Mouse (Mus musculus) intestine, embryonic 16.5 days (tissue): ENCODE results near the gene Carm1. TPM values are rescaled to one million over a fixed set of nuclear protein-coding genes. Genes with fewer than 3 reads are reported as not detected.
A peak's percentile ranks its signal among the peaks of the same experiment; 100 is the strongest.

Source experiments
- ATAC-seq: fragments of 200-750 bp; cut with Nextera tagmentation; 2 replicates; pipeline ENCODE4 v1.8.0; 2017; ENCODE audit warnings: moderate TSS enrichment, moderate library complexity
- H3K27ac ChIP-seq: fragments of 300-500 bp; sonication (generic); 2 replicates; pipeline ENCODE4 v1.5.1; 2014; ENCODE audit warnings: mild to moderate bottlenecking, low read length
- H3K27me3 ChIP-seq: fragments of 300-500 bp; sonication (generic); replicated peaks from 2 replicates; pipeline ENCODE4 v1.6.1; 2014; ENCODE audit warnings: low read length, control low read depth, mixed read lengths; ENCODE audit not compliant: control insufficient read depth, insufficient read depth
- H3K36me3 ChIP-seq: fragments of 300-500 bp; sonication (generic); 2 replicates; pipeline ENCODE4 v1.6.1; 2014; ENCODE audit warnings: low read length, control low read depth; ENCODE audit not compliant: control insufficient read depth, insufficient read depth
- H3K4me1 ChIP-seq: fragments of 300-500 bp; sonication (generic); 2 replicates; pipeline ENCODE4 v1.6.1; 2014; ENCODE audit warnings: low read length, control low read depth, mixed read lengths; ENCODE audit not compliant: control insufficient read depth, insufficient read depth
- H3K4me2 ChIP-seq: fragments of 300-500 bp; sonication (generic); 2 replicates; pipeline ENCODE4 v1.6.1; 2014; ENCODE audit warnings: low read depth, low read length, control low read depth
- H3K4me3 ChIP-seq: fragments of 300-500 bp; sonication (generic); 2 replicates; pipeline ENCODE4 v1.5.1; 2014; ENCODE audit warnings: mild to moderate bottlenecking, low read length
- H3K9ac ChIP-seq: fragments of 300-500 bp; sonication (generic); 2 replicates; pipeline ENCODE4 v1.6.1; 2014; ENCODE audit warnings: low read depth, low read length
- H3K9me3 ChIP-seq: fragments of 300-500 bp; sonication (generic); 2 replicates; pipeline ENCODE4 v1.6.1; 2016; ENCODE audit warnings: low read length, control low read depth; ENCODE audit not compliant: control insufficient read depth
- WGBS: fragments of 180-500 bp; shearing (Covaris S2); extraction: QIAGEN DNeasy Blood & Tissue Kit; methylation state at CpG from one replicate; pipeline ENCODE4 v1.1.7; 2014; 5-methylcytosine and 5-hydroxymethylcytosine counted together
- polyA plus RNA-seq: library from polyadenylated mRNA; unstranded; fragments of >200 nt; fragmentation: Nextera tagmentation; extraction: Ambion mirVana; gene quantifications from 2 replicates; pipeline ENCODE4 v1.2.1, GENCODE M21; 2015

The Carm1 gene
- polyA plus RNA-seq: 14.3 and 15.1 TPM in 2 replicates

GRCm38 (mm10) chr9:21546789-21547074 is at the start of gene Carm1:
TSS of gene Carm1 (plus strand) at chr9:21546894.
- peak within 1 kb of the TSS; percentile 81 for H3K4me3 ChIP-seq
- H3K4me1 ChIP-seq: peaks cover 13% of the 10 kb centered on the region
- no peaks in the 10 kb centered on the region for H3K9me3 ChIP-seq
- H3K9ac ChIP-seq: peak within 1 kb of the TSS; percentile 93
- no peaks in the 10 kb centered on the region for H3K27me3 ChIP-seq
- WGBS: under 1% methylated on average over 22 of the region's 52 CpGs
- H3K27ac ChIP-seq: peak within 1 kb of the TSS; percentile 97
- no peaks in the 10 kb centered on the region for H3K36me3 ChIP-seq
- peak within 1 kb of the TSS; percentile 65 for H3K4me2 ChIP-seq
- ATAC-seq: no peak

DNA sequence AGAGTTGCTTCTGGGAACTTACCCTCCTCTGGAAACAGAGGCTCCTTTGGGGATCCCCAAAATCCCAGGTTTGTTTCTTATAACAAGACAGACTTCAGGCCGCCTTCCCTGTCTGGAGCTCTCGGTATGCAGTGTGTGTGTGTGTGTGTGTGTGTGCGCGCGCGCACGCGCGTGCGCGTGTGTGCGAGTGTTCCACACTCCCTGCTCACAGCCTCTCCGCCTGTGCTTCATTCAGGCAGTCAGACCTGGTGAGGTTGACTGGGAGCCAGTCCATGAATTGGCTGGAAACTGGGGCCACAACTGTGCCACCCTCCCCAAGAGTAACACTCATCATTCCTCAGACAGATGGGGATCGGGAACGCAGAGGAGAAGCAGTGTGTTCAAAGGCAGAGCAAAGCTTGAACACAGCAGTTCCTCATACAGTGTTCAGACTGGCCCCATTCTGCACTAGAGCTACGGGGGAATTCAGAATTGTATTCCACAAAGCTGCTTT is 49.6 kb upstream of the Carm1 start:
- Histone ChIP-seq H3K27me3 (no peaks in the 10 kb centered on the region), H3K4me2 (no peak overlapping the region), H3K4me1 (no peaks in the 10 kb centered on the region), H3K36me3 (peaks cover 11% of the 10 kb centered on the region; the same call in 1 of the 2 replicates), H3K9me3 (no peaks in the 10 kb centered on the region), H3K9ac (no peak overlapping the region), H3K27ac (no peak overlapping the region), H3K4me3 (no peak overlapping the region)
- no peak for ATAC-seq
- 94% methylated on average over 16 of the region's 16 CpGs for WGBS

DNA sequence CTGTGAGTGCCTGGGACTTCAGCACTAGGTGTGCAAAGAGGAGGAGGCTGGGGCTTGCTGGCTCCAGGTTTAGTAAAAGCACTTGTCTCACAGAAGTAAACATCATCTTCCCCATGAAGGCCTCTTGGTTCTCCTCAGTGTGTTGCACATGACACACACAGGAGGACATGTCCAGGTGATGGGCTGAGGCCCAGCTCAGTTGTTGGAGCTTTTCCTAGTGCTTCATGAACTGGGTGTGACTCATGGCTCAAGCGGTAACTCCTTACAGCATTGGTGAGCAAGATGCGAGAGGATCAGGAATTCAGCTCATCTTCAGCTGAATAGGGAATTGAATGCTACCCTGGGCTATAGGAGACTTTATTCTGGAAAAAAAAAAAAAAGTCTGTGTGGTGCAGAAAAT is 49.0 kb upstream of the Carm1 start:
- WGBS: 93% methylated on average over 2 of the region's 2 CpGs
- H3K4me2 ChIP-seq: no peak overlapping the region
- H3K9me3 ChIP-seq: no peaks in the 10 kb centered on the region
- no peak overlapping the region for H3K9ac ChIP-seq
- no peaks in the 10 kb centered on the region for H3K27me3 ChIP-seq
- H3K4me1 ChIP-seq: no peaks in the 10 kb centered on the region
- H3K27ac ChIP-seq: no peak overlapping the region
- H3K36me3 ChIP-seq: peaks cover 8% of the 10 kb centered on the region; the same call in 1 of the 2 replicates
- ATAC-seq: no peak
- H3K4me3 ChIP-seq: no peak overlapping the region

DNA sequence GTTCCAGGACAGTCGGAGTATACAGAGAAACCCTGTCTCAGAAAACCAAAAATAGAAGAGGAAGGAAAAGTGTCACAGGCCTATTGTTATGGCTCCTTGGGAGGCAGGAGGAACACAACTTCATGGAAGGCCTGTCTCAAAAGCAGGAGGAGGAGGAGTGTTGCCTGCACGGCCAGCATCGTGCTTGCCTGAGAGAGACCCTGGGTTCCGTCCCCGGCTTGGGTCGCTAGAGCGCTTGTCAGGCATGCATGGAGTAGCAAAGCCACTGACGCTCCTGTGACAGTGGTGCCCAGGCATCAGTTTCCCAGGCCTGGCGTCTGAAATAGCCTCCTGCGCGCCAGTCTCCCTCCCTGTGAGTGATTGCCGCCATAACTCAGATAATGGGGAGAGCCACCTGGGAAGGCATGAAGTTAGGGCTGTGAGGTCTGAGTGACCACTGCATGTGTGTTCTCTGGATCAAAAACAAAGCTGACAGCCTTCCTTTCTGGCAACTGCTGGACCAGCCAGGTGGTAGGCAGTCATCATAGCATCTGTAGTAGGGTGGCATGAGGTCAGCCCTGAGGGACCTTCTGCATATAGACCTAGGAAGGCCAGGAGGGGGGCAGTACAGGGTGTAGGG is 48.3 kb upstream of the Carm1 start:
- Histone ChIP-seq H3K4me2 (no peak overlapping the region), H3K9me3 (no peaks in the 10 kb centered on the region), H3K27ac (no peak overlapping the region), H3K4me1 (no peaks in the 10 kb centered on the region), H3K27me3 (no peaks in the 10 kb centered on the region), H3K9ac (no peak overlapping the region), H3K36me3 (peaks cover 12% of the 10 kb centered on the region; the same call in 1 of the 2 replicates), H3K4me3 (no peak overlapping the region)
- no peak for ATAC-seq
- 88% methylated on average over 12 of the region's 12 CpGs for WGBS

- Histone ChIP-seq H3K9ac (no peak overlapping the region), H3K27ac (no peak overlapping the region), H3K4me3 (no peak overlapping the region), H3K9me3 (no peaks in the 10 kb centered on the region), H3K4me1 (0 out of 2 replicates have a peak, but pooled peaks cover 2% of the 10 kb centered on the region), H3K36me3 (peaks cover 35% of the 10 kb centered on the region), H3K27me3 (no peaks in the 10 kb centered on the region), H3K4me2 (no peak overlapping the region)
- ATAC-seq: no peak
- WGBS: 96% methylated on average over 8 of the region's 8 CpGs
These were observed 43.3 kb upstream of the Carm1 start for GRCm38 (mm10) chr9:21503352-21503751.

DNA sequence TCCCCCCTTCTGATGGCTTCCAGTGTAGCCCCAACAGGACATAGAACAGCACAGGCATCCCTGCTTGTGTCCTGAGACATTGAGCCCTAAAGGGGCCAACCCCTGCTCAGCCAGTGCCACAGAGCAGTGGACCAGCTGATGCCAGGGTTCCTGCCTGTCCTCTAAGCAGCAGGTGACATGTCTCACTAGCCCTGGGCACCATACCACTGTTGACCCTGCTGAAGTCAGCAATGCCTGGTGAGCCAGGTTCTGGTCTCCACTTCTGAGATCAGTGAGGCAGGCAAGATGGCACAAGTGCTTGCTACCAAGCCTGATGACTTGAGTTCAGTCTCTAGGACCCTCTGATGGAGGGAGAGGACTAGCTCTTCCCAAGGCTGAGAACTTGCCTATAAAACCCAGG is 40.9 kb upstream of the Carm1 start:
- Histone ChIP-seq H3K9me3 (no peaks in the 10 kb centered on the region), H3K4me3 (no peak overlapping the region), H3K27me3 (no peaks in the 10 kb centered on the region), H3K4me1 (peaks cover 13% of the 10 kb centered on the region), H3K9ac (no peak overlapping the region), H3K27ac (no peak overlapping the region), H3K4me2 (no peak overlapping the region), H3K36me3 (peaks cover 27% of the 10 kb centered on the region)
- no peak for ATAC-seq

DNA sequence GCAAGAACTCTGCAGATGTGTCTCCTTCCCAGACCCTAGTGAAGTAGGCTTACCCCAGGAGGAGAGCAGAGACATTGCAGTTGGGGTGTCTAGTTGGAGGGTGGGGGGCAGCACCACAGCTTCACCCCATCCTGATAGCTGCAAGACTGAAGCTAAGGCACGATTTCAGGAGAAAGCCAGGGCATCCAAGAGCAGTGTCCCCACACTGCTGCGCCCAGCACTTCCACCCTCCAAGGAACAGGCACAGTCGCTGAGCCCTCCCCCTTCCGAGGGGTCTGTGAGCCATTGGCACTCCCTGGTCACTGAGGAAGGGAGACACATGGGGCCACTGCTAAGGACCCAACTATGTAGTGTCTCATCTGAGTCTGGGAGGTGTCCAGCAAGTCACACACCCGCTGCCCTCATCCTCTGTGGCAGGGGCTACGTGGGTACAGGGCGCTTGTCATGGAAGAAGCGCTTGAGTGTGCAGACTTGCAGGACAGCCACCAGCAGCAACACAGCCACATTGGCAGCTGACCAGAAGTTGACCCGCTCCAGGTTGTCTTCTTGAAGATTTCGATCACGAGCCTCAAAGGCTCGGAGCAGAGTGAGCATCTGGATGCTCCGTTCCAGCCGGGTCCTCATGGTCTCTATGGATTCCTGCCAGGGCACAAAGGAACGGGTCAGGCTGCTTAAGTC is 38.8 kb upstream of the Carm1 start:
- no peak overlapping the region for H3K4me3 ChIP-seq

DNA sequence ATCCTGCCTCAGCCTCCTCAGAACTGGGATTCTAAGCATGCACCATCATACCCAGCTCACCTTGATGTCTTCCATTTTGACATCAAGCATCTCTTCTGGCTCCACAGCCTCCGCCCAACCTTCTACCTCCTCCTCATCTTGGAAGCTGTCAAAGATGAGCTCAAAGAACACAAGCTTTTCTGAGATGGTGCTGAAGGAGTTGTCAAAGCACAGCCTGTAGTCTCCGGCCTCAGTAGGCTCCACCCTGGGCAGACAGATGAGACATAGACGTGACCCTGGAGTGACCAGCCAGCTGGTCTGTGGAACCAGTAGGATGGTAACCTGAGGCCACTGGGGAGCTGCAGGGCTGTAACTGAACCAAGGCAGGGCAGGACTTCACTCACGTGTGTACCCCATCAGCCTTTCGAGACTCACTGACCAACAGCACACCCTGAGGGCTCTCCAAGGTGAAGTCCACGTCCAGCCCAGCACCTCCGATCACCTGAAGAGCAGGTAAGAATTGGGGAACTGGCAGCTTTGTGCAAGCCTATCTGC is 37.8 kb upstream of the Carm1 start:
- ATAC-seq: no peak
- peak overlapping the region; percentile 80 for H3K4me3 ChIP-seq
- peak overlapping the region; percentile 81; the same call in 1 of the 2 replicates for H3K9ac ChIP-seq
- H3K9me3 ChIP-seq: no peaks in the 10 kb centered on the region
- H3K4me1 ChIP-seq: peaks cover 17% of the 10 kb centered on the region
- H3K27ac ChIP-seq: no peak overlapping the region
- peak overlapping the region; percentile 88 for H3K4me2 ChIP-seq
- no peaks in the 10 kb centered on the region for H3K27me3 ChIP-seq
- WGBS: 74% methylated on average over 7 of the region's 7 CpGs
- H3K36me3 ChIP-seq: peaks cover 20% of the 10 kb centered on the region

More for the DNA sequence above, 38.8 kb upstream of the Carm1 start:
- Histone ChIP-seq H3K27ac (no peak overlapping the region), H3K36me3 (peaks cover 27% of the 10 kb centered on the region), H3K4me1 (peaks cover 17% of the 10 kb centered on the region), H3K4me2 (no peak overlapping the region), H3K27me3 (no peaks in the 10 kb centered on the region), H3K9me3 (no peaks in the 10 kb centered on the region), H3K9ac (no peak overlapping the region)
- ATAC-seq: no peak
- 87% methylated on average over 15 of the region's 15 CpGs for WGBS

DNA sequence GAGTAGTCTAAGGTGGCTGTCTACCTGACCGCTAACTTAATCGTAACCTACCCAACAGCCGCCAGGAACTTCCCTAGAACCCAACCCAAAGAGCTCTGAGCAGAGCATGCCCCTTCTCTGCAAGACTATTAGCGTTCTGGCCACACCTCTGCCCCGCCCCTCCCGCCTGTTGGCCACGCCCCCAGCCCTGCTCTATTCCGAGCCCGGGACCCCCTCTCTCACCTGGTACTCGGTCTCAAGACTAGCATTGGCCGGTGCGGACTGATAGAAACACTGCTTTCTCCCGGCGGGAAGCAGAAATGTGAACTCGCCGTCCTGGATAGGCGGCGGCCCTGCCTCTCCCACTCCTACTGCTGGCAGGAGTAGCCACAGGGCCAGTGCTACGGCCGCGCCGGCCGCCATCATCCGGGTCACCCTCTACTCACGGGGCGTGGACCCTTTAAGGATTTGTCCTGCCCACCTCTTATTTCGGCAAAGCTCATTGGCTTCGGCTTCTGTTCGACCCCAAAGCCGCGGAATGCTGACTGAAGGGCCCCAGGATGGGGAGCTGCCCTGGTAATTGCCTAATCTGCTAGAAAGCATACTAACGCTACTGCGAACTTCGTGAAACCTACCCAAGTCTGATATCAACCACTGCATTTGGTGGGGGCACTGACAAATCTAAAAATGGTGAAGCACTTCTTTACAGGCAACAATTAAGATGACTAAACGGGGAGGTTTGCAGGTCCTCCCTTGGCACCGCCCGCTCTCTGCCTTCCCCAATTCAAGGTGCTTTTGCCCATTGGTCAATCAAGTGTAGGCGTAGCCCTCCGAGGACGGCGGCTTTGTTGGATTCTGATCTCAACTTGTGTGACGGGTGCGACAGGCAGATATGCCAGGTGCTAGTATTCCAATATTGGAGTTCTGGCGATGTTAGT is 36.7 kb upstream of the Carm1 start, which contains the start of gene Tmed1:
Gene Tmed1 (minus strand): TSS at position 481 of the 917 bp plus-strand sequence.
- Histone ChIP-seq H3K36me3 (peaks cover 19% of the 10 kb centered on the region), H3K27ac (peak within 1 kb of the TSS; percentile 94), H3K4me3 (peak within 1 kb of the TSS; percentile 80), H3K27me3 (no peaks in the 10 kb centered on the region), H3K9ac (peak within 1 kb of the TSS; percentile 81), H3K4me1 (peaks cover 17% of the 10 kb centered on the region), H3K4me2 (peak within 1 kb of the TSS; percentile 88), H3K9me3 (no peaks in the 10 kb centered on the region)
- WGBS: under 1% methylated on average over 44 of the region's 44 CpGs
- peak; percentile 98 for ATAC-seq
